ENCODE assay signal across 15 mouse cellular contexts in the genomic region with DNA sequence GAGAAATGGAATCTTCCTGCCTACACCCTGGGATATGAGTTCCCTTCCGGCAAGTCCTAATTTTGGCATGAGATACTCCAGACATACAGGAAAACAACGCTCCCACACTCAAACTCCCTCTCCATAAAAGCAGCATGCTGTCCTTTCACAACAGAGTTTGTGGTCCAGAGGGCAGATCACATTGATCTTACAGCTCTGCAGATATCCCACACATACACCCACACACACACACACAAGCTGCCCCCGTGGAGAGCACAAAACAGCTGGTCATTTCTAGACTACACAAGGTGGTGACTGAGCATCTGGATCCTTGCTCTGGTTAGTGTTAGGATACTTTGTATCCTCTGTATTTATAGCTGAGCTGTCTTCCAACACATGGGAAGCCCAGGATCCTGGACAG. TPM values are rescaled to one million over a fixed set of nuclear protein-coding genes. Genes with fewer than 3 reads are reported as not detected.
A peak's percentile ranks its signal among the peaks of the same experiment; 100 is the strongest.
DNase-seq lines count a peak whose midpoint lies in the region; ATAC-seq and TF ChIP-seq lines count a peak whose summit lies in the region.
"Had no signal": no experiment of that assay in that cellular context is flagged by ENCODE, and none has a peak within 500 bp of the region (broad histone marks: within the 10 kb centered on the region; RNA-seq: fewer than 3 reads in every experiment).

No protein-coding gene starts in this region.

- peaks cover 41% of the 10 kb centered on the region for H3K4me1 ChIP-seq in heart, embryonic 13.5 days
- peaks cover 13% of the 10 kb centered on the region for H3K4me1 ChIP-seq in testis, adult 2 months (ENCODE audit: control insufficient read depth, insufficient read depth, low read length)
- 0 out of 2 replicates have a peak, but pooled peaks cover 4% of the 10 kb centered on the region for H3K4me1 ChIP-seq in forebrain, embryonic 11.5 days (replicated peaks; ENCODE audit: control insufficient read depth, insufficient read depth, low read length)

- H3K4me3 ChIP-seq in heart, embryonic 13.5 days: no peak overlapping the region
- H3K4me3 ChIP-seq in testis, adult 2 months (ENCODE audit: control insufficient read depth, low read depth, low read length): no peak overlapping the region
- H3K4me3 ChIP-seq in forebrain, embryonic 11.5 days (ENCODE audit: low read depth, low read length): no peak overlapping the region
- H3K4me3 ChIP-seq: embryonic facial prominence, embryonic 12.5 days; megakaryocyte, embryonic 14.5 days had no signal

- intact Hi-C loops in heart, postnatal 10 days (cut with DNase I): no loop called here

- H3K27me3 ChIP-seq in heart, embryonic 13.5 days (replicated peaks): peaks cover 11% of the 10 kb centered on the region
- H3K27me3 ChIP-seq in testis, adult 2 months (ENCODE audit: control insufficient read depth, insufficient read depth, low read length): no peaks in the 10 kb centered on the region
- no peaks in the 10 kb centered on the region for H3K27me3 ChIP-seq in forebrain, embryonic 11.5 days (ENCODE audit: control insufficient read depth, insufficient read depth, low read length)
- H3K27me3 ChIP-seq: embryonic facial prominence, embryonic 12.5 days had no signal

- no peak for ATAC-seq in heart, embryonic 13.5 days (ENCODE audit: extremely low read depth, insufficient number of reproducible peaks, low FRiP score, low TSS enrichment)
- no peak for ATAC-seq in forebrain, embryonic 11.5 days (replicated peaks; ENCODE audit: low FRiP score)
- ATAC-seq: forebrain, embryonic 16.5 days had no signal

- no peak for DNase-seq in heart, postnatal 10 days
- peak; percentile 14 for DNase-seq in kidney, postnatal 14 days
- no peak for DNase-seq in kidney, postnatal 25 days
- DNase-seq in testis, postnatal 10 days (ENCODE audit: low spot score): no peak
- no peak for DNase-seq in forebrain, embryonic 11.5 days (ENCODE audit: low spot score)
- no peak for DNase-seq in embryo, embryonic 10 days (ENCODE audit: low spot score)
- DNase-seq: cerebellum, postnatal 10 days; gastrocnemius, postnatal 36 days; thymus, postnatal 14 days had no signal

- H3K36me3 ChIP-seq in heart, embryonic 13.5 days: no peaks in the 10 kb centered on the region
- no peaks in the 10 kb centered on the region; the same call in 1 of the 2 replicates for H3K36me3 ChIP-seq in testis, adult 2 months (ENCODE audit: control insufficient read depth, insufficient read depth, low read length)
- H3K36me3 ChIP-seq in forebrain, embryonic 11.5 days (ENCODE audit: control insufficient read depth, insufficient read depth, low read length): no peaks in the 10 kb centered on the region
- H3K36me3 ChIP-seq: embryonic facial prominence, embryonic 12.5 days had no signal

- 39% methylated on average over 3 of the region's 3 CpGs for WGBS in heart, embryonic 13.5 days
- 91% methylated on average over 3 of the region's 3 CpGs for WGBS in forebrain, embryonic 11.5 days

- H3K9me3 ChIP-seq in heart, embryonic 13.5 days: no peaks in the 10 kb centered on the region
- no peaks in the 10 kb centered on the region for H3K9me3 ChIP-seq in forebrain, embryonic 11.5 days (ENCODE audit: control insufficient read depth, low read length)
- H3K9me3 ChIP-seq: embryonic facial prominence, embryonic 12.5 days; megakaryocyte, embryonic 14.5 days had no signal

- H3K9ac ChIP-seq in heart, embryonic 13.5 days: 0 out of 2 replicates have a peak overlapping the region, but pooled peaks have one; percentile 3
- no peak overlapping the region for H3K9ac ChIP-seq in forebrain, embryonic 11.5 days (ENCODE audit: low read length)
- H3K9ac ChIP-seq: embryonic facial prominence, embryonic 12.5 days; liver, embryonic 14.5 days had no signal

- H3K27ac ChIP-seq in heart, embryonic 13.5 days (replicated peaks): peak overlapping the region; percentile 21
- H3K27ac ChIP-seq in testis, adult 2 months (ENCODE audit: control insufficient read depth, insufficient read depth, low read depth, low read length): peak overlapping the region; percentile 74
- no peak overlapping the region for H3K27ac ChIP-seq in forebrain, embryonic 11.5 days (ENCODE audit: low read depth, low read length)
- H3K27ac ChIP-seq: liver, embryonic 14.5 days had no signal

- TF ChIP-seq POLR2A in testis, adult 2 months (IDR thresholded peaks at IDR 0.05; ENCODE audit: control insufficient read depth, low read depth, low read length): no peak

- H3K4me2 ChIP-seq in heart, embryonic 13.5 days: no peak overlapping the region
- H3K4me2 ChIP-seq in forebrain, embryonic 11.5 days (ENCODE audit: low read depth, low read length, severe bottlenecking): no peak overlapping the region
- H3K4me2 ChIP-seq: embryonic facial prominence, embryonic 12.5 days had no signal

- TF ChIP-seq CTCF in testis, adult 2 months (IDR thresholded peaks at IDR 0.05; ENCODE audit: control insufficient read depth, insufficient read depth, insufficient replicate concordance, low read depth, low read length): no peak

RNA-seq across cellular contexts. Expression of a gene that starts 32.4 kb away (rescaled TPM):
- 16.1 and 17.3 TPM in 2 replicates for polyA plus RNA-seq in heart, embryonic 13.5 days (2015; fragmentation: Nextera tagmentation; extraction: Ambion mirVana)
- 10 to 100 TPM in 1 of 2 experiments, 1 to 10 TPM in 1; 8.6 to 11.3 TPM for total RNA-seq in heart, postnatal 10 days (2021)
- 84.9 and 104 TPM in 2 replicates for polyA plus RNA-seq in testis, adult 2 months (2012; rRNA removed)
- polyA plus RNA-seq in forebrain, embryonic 11.5 days (2014; fragmentation: Nextera tagmentation; extraction: Ambion mirVana): 37.1 and 43.0 TPM in 2 replicates

RNA-seq across cellular contexts. Expression of a gene that starts 45.7 kb away (rescaled TPM):
- polyA plus RNA-seq in heart, embryonic 13.5 days (2015; fragmentation: Nextera tagmentation; extraction: Ambion mirVana): 25.7 and 26.8 TPM in 2 replicates
- 10 to 100 TPM; 14.4 to 16.0 TPM for total RNA-seq in heart, postnatal 10 days (2021)
- 12.5 and 13.6 TPM in 2 replicates for polyA plus RNA-seq in testis, adult 2 months (2012; rRNA removed)
- 55.4 and 59.8 TPM in 2 replicates for polyA plus RNA-seq in forebrain, embryonic 11.5 days (2014; fragmentation: Nextera tagmentation; extraction: Ambion mirVana)
